Mouse (Mus musculus) stomach, postnatal 0 days (tissue): Measurements from ENCODE around the gene Gp9.

Experiments used
- CTCF ChIP-seq: IDR thresholded peaks from 2 replicates; pipeline ENCODE4 v1.5.1; 2016; ENCODE audit warnings: antibody characterized with exemption, low read depth, mild to moderate bottlenecking, moderate library complexity
- EP300 ChIP-seq: optimal IDR thresholded peaks from 2 replicates; pipeline ENCODE3; 2016; ENCODE audit warnings: antibody characterized with exemption

- TF ChIP-seq CTCF (no peak), EP300 (no peak)
These were observed 6.2 kb downstream of the Gp9 start for GRCm38 (mm10) chr6:87784033-87784432.
